Mouse (Mus musculus): ENCODE results near the gene Pllp.

- TF ChIP-seq CTCF (IDR thresholded peaks at IDR 0.05; ENCODE audit: borderline replicate concordance, insufficient read depth, low read length) (no peak), POLR2A (IDR thresholded peaks at IDR 0.05; ENCODE audit: low read depth, low read length) (no peak)
These were observed 10.8 kb upstream of the Pllp start for GRCm38 (mm10) chr8:94706732-94707395.

All from embryonic fibroblast, embryonic 13.5 days (primary cell).